Mouse (Mus musculus): ENCODE results near the gene Vti1a.

Gene Vti1a

DNA sequence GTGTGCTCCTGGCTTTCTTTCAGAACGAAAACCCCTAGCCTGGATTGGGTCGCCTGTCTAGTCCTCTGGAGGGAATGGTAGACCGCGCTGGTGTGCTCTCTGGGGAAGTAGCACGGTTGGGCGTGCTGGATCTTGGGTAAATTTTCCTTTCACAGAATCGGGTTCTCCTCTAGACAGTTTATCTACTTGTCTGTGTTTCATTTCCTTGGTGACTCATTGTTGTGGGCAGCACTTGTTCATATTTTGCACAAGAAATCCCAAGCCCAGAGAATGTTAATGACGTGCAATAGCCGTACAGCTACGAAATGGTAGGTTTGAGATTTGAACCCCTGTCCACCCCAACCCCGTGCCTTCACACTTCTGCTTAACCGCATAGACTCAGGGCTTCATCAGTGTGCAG lies 145.9 kb downstream of the Vti1a start:
- DNase-seq (ENCODE audit: low read depth), result no peak

DNA sequence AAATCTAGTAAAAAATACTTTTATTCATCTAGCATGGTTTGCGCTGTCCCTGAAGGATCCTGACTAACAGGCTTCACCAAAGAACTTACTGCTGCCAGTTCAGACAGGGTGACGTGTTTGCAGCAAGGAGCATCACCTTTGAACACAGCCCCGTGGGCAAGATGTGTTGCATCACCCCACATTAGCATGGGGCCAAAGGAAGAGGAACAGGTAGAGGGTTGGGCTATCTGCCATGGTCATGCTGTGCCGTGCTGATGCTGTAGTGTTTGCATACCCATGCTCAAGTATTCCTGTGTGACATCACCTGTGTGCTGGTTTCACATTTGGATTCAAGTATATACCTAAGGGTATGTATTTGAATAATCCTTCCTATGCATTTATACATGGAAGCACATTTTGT lies 147.6 kb downstream of the Vti1a start:
- DNase-seq (ENCODE audit: low read depth), result no peak

DNA sequence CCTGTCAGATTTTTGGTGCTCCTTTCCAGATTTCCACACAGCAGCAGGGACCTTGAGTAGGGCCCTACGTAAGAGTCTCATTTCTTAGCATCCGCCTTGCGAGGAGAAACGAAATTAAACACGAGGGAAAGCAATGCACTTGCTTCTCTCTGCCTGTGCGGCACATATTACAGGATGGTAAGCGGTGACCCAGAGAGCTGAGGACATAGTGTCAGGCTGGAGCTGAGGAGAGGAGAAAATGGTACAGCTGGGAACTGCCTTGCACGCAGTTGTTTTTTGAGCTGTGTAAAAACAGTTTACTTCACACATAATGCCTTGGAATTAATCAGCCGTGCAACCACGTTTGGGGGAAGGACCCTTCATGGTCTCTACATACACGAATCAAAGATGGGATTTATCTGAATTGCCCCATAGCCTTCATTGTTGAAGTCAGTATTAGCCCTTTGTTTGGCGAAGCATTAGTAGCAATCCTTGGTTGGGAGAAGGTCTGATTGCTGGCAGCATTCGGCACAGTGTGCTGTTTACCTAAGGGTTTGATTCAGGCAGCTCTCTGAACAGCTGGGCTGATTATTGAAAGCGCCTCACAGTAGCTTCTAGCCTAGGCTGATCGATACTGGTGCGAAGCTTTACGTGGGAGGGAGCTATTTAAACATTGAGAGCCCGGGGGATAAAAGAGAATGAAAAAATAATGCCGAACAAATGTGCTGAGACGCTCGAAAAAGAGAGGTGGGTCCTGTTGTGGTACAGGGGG lies 153.4 kb downstream of the Vti1a start:
- DNase-seq (ENCODE audit: low read depth), result no peak

DNA sequence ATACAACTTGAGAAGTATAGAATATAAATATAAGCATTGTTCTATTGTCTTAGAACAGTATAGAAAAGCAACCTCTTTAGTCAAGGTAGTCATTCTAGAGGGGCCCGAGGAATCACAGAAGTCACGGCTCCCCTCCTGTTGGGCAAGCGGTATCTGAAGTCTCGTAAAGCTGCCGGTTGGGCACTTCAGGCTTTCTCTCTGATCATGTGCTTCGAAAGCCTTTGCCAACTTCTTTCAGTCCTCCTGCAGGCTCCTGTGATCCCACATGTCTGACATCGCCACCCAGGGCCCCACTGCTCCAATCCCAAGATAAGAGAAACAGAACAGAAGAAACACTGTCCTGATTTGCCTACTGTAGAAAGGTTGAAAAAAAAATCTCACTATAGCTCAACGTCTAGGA lies 156.5 kb downstream of the Vti1a start:
- DNase-seq (ENCODE audit: low read depth), result no peak

DNA sequence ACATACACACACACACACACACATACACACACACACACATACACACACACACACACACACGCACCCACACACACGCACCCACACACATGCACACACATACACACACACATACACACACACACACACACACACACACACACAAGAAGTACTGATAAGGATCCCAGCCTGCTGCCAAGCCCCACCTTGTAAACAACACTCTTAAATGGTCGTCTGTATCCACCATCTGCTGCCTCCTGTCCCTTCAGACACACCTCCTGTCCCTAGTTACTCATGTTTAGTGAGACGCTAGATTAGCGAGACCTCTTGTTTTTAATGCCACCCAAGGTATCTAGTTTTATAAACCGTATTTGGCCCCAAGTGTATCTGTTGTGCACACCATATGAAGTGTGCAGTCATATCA lies 158.1 kb downstream of the Vti1a start:
- DNase-seq (ENCODE audit: low read depth), result no peak

DNA sequence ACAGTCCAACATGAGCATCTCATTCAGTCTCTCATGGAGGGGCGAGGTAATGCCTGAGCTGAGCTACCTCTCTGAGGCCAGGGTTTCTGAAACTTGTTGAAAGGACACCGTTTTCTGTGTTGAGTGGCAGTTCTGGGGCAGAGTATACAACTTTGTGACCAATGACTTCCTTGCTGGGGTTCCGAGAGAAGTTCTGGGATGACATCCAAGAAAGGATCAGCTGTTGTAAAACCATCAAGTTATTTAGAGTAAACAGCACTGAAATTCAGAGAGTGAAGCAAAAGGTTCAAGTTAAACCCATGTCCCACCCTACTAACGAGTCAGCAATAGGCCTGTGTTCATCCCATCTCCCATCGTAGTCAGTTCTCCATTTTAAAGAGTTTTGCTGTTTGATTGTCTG lies 164.4 kb downstream of the Vti1a start:
- DNase-seq (ENCODE audit: low read depth), result no peak

DNA sequence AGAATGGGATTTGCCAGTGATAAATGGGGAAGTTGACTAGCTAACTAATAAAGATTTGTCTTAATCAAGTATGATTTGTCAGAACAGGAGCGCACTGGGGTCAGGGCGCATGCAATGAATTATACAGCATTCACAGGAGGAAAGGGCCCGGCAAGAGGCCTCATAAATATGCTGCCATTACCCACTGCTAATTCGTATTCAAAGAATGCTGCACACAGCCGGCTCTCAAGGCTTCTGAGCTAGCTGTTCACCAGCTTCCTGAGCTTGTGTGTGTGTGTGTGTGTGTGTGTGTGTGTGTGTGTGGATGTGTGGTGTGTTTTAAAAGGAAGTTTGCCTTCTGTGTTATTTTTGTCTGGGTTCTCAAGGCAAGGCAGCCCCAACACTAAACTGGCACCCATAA lies 165.2 kb downstream of the Vti1a start:
- no peak for DNase-seq (ENCODE audit: low read depth)

DNA sequence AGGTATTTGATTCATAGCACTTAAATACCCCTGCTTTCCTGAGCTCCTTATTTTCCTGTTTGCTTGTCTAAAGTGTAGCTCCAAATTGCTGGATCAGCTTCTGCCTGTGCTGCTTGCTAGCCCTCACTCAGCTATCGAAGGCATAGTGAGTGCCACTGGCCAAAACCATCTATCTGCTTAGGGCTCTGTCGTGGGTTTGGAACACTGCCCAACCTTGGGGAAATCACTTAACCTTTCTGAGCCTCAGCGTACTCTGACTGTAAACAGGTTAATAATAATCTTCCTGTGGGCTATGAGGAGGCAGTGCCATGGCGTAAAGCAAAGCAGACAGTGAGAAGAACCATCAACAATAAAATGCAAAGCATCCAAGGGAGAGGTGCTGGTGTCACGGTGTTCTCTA lies 167.4 kb downstream of the Vti1a start:
- DNase-seq (ENCODE audit: low read depth), result no peak

DNA sequence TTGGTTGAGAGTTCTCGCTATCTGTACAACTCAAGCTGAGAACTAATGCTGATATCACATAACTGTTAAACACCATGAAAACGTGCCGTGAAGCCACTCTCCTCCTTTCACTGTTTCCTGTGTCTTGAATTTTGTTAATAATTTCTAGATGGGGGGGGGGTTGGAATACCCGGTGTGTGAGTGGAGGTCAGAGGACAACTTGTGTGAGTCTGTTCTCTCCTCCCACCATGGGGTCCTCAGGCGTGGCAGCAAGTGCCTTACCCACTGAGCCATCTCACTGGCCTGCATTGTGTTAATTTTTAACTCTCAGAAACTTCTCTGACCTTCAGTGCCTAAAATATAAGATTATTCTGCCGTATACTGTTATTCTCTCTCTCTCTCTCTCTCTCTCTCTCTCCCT lies 168.5 kb downstream of the Vti1a start:
- no peak for DNase-seq (ENCODE audit: low read depth)

DNA sequence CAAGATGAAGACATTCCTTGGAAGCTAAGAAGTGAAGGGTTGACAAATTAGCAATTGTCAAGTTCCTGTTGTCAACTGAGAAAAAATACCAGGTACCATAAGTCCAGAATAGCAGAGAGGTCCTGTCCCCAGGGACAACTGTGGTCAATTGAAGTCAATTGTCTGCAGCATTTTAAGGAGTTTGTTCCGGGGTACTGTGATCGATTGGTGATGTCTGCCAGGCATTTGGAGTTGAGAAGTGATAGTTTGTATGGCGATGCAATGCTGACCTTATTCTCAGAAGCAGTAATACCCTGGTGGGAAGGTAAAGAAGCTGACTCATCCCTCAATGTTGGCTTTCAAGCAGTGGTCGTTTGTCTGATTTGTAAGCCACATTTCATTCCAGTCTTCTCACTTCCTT lies 170.4 kb downstream of the Vti1a start:
- DNase-seq (ENCODE audit: low read depth), result no peak

DNA sequence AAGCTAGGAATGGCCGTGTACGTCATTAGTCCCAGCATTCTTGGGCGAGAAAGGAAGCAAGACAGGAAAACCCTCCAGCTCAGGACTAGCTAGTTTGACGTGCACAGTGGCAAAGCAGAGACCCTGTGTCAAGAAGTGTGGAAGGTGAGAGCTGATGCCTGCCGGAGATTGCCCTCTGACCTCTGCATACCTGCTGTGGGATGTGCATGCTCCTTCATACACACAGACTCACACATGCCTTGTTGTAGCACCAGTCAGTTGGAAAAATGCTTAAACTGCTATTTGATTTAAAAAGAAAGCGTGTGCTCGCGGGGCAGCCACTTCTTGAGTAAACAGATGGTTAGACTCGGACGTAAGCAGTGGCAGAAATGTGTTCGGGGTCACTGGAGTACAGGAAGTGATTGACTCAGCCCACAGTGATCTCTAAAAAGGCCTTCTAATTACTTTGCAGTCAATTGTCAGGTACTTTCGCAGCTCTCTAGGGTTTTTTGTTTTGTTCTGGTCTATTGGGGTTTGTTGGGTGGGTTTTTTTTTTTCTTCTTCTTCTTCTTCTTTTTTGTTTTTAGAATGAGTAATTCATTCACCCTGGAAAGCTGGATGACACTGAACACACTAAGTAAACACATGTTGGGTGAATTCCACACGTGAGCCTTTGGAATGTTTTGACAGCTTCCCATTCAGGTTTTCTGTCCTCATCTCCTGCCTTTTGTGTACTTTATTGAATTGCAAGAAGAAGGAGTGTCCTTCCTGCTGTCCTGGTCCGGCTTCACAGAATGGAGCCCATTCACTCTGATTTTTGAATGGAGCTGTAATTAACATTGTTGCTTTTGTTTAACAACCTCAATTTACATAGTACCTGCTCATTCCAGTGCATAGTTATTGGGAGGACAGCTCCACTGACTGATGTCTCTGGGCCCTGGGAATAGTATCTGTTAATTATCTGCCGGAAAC lies 175.3 kb downstream of the Vti1a start:
- no peak for DNase-seq (ENCODE audit: low read depth)

DNA sequence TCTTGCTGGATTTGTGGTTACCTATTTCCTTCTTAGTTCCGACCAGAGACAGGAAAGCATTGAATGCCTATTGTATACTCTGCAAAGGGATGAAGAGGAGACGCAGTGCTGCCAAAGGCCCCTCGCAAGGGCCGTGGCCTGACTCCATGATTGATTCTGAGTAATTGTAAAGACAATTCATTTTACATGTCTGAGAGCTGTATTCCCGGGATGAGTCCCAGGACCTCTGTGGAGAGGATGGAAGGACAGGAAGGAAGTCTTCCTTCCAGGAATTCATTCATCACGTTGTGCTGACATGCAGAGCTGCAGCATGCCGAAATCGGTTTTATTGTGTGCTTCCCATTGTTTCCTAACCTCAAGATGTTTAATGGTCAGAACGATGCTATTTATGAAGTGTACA lies 180.2 kb downstream of the Vti1a start:
- DNase-seq (ENCODE audit: low read depth), result no peak

DNA sequence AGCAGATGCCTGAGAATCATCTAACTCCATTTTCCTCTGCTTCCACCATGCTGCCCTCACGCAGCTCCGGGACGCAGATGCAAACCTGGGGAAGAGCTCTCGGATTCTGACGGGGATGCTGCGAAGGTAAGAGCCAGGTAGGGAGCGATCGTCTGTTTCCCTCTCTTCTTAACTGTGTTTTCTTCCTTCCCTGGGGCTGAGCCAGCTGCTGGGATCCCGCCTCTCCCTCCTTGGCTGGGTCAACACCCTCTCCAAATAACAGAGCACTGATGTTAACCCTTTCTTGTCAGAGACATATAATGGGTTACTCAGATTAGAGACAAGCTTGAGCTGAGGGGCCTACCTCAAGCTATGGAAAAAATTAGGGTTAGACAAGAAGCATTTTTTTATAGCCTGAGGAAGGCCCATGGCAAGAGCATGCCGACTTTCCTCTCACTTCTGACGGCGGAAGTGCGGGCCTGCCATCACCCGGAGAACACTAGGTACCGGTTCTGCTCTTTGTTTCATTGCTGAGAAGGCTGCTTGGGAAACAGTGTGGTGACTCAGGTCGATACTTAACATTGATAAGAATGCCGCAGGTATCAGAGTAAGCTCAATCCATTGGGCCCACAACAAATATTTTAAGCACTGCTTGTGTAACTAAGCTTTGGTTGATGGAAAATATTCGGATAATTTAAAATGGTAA lies 183.2 kb downstream of the Vti1a start:
- no peak for DNase-seq (ENCODE audit: low read depth)

DNA sequence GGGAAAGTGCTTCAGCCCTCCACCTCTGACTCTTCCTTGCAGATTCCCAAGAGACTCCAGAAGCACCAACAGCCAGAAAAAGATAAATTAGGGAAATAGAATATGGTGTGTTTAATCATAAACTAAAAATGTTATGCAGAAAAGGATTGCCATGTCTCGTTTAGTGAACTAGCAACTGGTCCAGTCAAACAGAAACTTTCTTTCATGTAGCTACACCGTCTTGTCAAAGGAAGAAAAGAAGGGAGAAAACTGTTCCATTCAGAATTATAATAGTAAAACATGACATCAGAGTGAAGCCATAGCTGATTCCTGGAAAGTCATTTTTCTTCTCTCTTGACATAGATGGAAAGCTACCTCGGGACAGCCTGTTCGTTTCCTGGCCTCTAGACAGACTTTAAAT lies 185.9 kb downstream of the Vti1a start:
- no peak for DNase-seq (ENCODE audit: low read depth)

DNA sequence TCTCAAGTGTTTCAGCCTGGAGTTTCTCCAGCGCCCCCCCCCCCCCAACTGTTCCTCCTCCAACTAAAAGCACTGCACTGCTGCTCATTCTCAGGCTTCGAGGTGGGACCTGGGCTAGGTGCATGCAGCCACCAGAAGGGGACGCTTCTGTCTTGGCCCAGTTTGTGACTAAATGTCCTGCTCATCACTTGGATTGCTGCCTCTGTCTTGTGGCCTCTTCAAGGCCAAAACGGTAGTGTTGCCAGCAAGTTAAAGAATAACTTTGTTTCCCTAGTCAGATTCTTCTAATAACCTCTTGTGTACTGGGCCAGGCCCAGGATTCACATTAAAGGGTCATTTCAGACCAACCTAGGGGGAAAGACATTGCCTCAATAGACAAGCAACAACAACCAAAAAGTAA lies 187.7 kb downstream of the Vti1a start:
- DNase-seq (ENCODE audit: low read depth), result no peak

DNA sequence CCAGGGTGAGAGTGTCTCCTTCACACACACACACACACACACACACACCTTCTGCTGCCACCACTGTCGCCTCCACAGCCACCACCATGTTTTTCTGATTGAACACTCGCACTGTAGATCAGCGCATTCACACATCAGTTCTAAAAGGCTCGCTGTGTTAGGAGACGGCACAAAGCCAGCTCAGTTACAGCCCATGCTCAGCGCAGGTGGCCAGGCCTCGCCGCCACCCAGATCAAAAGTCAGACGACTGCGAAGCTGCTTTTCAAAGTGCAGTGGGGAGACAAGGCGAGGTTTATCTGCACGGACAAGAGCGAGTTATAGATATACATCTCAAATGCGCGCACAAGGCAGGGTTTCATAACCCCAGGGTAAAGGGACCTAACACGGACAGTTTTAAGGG lies 191.7 kb downstream of the Vti1a start:
- no peak for DNase-seq (ENCODE audit: low read depth)

DNA sequence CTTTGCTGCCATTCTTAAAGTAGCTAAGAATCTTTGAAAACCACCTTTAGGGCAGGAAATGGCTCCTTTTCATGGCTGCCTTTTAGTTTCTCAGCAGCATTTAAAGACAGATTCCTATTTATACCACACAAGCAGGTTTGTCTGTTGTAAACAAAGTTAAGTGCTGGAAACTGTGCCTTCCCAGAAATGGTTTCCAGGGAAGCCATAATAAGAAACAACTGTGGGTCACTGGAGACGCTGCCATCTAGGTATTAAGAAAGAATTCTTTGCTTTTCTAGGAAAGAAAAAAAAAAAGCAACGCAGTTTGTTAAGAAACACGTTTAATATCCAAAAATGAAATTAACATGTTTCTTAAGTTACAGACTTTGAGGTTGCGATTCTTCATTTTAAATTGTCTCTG lies 192.1 kb downstream of the Vti1a start:
- no peak for DNase-seq (ENCODE audit: low read depth)

DNA sequence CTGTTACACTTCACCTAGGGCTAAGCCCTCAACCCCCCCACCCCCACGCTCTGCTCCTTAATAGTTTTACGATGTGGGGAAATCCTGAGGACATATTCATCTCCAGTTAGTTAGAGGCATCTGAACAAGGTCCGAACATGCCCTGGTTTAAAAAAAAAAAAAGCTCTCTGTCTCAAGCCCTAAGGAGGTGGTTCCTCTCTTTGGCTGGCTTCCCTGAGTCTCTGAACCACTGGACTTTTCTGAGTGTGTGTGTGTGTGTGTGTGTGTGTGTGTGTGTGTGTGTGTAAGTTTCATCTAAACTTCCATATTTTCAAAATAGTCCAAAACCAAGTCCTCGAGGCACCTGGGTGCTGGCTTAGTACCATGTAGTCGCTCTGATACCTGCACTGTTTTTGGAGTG lies 192.9 kb downstream of the Vti1a start:
- no peak for DNase-seq (ENCODE audit: low read depth)

DNA sequence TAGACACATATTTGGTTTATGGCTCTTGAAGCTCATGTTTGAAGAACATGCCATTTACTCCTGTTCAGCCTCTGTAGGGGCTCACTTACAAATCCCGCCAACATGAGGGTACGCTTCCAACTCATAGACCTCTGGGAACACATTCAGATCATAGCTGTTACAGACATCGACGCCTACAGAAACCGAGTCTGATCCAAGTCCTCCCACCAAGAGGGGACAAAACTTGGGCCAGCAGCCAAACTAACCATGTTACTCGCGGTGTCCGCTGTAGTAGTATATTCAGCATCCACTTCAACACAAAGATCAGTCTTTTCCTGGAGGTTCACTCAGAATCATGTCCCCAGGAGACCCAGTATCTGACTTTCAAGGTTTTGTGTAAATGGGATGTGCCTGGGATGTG lies 193.5 kb downstream of the Vti1a start:
- DNase-seq (ENCODE audit: low read depth), result no peak

DNA sequence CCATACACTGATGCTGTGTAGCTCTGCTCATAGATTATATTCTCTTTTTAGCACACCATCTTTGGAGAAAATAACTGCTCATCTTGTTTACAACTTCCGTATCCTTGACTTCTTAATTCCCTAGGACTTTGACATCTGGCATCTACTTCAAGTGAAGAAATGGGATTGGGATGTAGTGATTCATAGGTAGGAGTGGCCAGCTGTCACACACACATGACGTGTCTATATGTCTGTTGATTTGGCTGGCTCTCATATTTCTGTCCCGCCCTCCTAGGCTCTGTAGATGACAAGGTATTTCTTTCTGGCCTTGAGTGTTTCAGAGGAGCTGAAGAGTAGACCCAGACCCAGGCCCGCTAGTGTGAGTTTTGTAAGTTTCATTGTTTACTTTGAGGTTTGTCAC lies 197.8 kb downstream of the Vti1a start:
- no peak for DNase-seq (ENCODE audit: low read depth)

DNA sequence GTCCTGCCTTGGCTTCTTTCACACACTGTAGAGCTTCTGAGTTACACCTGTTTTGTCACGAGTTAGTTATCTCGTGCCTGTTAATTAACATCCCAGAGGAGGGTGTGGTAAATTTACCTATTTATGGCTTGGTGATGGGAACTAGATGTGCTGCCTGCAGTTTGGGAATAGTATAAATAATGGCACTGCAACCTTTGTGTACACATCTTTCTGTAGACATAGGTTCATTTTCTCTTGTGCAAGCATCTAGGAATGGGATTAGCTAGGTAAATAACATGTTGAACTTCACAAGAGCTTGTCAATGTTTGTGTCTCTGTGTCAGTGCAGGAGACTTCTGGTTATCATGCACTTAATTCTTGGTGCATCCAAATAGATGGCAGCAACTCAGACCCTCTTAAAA lies 204.1 kb downstream of the Vti1a start:
- no peak for DNase-seq (ENCODE audit: low read depth)

DNA sequence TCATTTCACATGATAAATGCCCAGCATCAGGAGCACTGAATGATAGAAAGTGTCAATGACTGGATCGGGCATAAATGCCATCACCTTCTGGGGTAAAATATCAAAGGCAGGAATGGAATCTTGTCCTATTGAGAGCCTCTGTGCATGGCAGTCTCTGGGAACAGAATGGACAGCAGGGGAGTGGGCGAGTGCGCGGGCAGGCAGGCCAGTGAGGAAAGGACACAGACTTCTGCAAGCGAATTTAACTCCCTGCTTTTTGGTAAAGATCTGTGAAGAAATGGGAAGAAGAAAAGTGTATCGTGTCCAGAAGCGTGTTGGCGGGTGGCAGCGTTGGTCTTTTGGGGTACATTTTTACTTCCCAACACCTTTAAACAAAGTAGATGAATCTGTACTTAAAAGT lies 207.2 kb downstream of the Vti1a start:
- no peak for DNase-seq (ENCODE audit: low read depth)

DNA sequence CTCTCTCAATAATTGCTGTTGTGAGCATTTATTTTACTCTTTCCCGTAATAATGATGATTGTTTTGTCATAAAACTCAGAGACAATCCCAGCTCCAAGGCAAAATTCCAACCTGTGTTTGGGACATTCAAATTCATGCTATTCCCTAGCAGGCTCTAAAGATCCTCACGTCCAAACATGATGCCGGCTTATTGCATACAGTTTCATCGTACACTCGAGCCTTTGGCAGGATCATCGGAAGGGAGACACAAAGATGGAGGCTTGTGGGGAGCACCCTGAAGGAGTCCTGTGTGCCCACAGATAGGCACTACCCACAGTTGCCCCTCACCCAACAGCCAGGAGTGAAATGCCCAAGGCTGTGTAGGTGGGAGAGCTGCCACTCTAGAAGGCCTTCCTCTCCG lies 208.3 kb downstream of the Vti1a start:
- no peak for DNase-seq (ENCODE audit: low read depth)
